Mouse (Mus musculus) E14TG2a.4 (cell line): ENCODE measurements around the gene Abce1.
A peak's percentile ranks its signal among the peaks of the same experiment; 100 is the strongest.

ENCODE experiments used
- H3K27me3 ChIP-seq: 2 replicates; pipeline ENCODE4 v1.6.1; 2014; ENCODE audit warnings: low read length, control low read depth; ENCODE audit not compliant: insufficient read depth
- H3K36me3 ChIP-seq: 2 replicates; pipeline ENCODE4 v1.6.1; 2014; ENCODE audit warnings: low read length, control low read depth; ENCODE audit not compliant: insufficient read depth
- H3K4me1 ChIP-seq: replicated peaks from 2 replicates; pipeline ENCODE4 v1.6.1; 2014; ENCODE audit warnings: low read depth, low read length, control low read depth
- H3K4me3 ChIP-seq: replicated peaks from 2 replicates; pipeline ENCODE4 v1.5.1; 2014; ENCODE audit warnings: mild to moderate bottlenecking, low read length
- H3K9me3 ChIP-seq: 2 replicates; pipeline ENCODE4 v1.6.1; 2014; ENCODE audit warnings: low read length, control low read depth
- CTCF ChIP-seq: conservative IDR thresholded peaks from 2 replicates; pipeline ENCODE4 v1.5.1; 2014; ENCODE audit warnings: low read length
- NANOG ChIP-seq: IDR thresholded peaks from 2 replicates; pipeline ENCODE4 v1.6.1; 2014; ENCODE audit warnings: borderline replicate concordance, low read length, mixed read lengths
- POU5F1 ChIP-seq: IDR thresholded peaks from 2 replicates; pipeline ENCODE4 v1.6.1; 2014; ENCODE audit warnings: low read length, borderline replicate concordance

Gene Abce1

DNA sequence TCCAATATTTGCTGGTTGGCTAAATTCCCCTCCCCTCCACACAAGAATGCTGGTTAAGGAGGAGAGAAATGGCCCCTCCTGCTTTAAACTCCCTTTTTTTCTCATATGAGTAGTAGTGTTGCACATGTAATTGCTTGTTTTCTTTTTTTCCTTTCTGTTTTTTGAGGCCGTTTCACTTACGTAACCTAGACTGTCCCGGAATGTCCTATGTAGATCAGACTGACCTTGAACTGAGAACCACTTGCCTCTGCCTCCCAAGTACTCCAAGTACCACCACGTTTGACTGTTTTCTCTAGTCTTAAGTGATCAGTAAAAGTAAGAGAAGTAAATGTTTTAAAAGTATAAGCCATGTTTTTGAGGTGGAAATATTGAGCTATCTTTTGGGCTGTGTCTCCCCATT is 57.8 kb downstream of the Abce1 start:
- Histone ChIP-seq H3K4me1 (peaks cover 36% of the 10 kb centered on the region), H3K4me3 (no peak overlapping the region), H3K27me3 (no peaks in the 10 kb centered on the region), H3K36me3 (peaks cover 77% of the 10 kb centered on the region), H3K9me3 (no peaks in the 10 kb centered on the region)
- TF ChIP-seq NANOG, result no peak
- no peak for TF ChIP-seq POU5F1
- TF ChIP-seq CTCF, result no peak

DNA sequence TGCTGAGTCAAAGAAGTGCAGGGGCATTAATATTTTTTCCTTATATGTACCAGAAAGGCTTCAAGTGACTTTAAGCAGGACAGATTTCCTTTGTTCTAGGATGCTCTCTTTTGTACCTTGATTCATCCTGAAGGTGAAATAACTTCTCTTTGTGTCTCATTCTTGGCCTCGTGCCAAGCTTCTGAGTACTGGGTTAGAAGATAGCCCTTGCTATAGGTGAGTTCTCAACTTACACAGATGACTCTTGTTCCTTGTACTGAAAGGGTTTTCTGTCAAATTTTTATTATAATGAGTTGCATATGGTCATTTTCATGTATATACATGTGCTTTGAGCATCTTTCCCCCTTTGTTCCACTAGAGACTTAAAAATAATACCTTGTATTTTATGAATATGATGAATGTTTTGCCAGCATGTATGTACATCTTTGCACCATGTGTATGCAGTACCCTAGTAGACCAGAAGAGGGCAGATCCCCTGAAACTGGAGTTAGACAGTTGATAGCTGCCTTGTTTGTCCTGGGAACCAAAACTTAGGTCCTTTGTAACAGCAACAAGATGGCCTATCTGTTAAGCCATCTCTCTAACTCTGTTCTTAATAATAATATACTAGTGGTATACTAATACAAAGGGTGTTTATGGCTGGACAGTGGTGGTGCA is 61.3 kb downstream of the Abce1 start:
- Histone ChIP-seq H3K4me1 (peaks cover 37% of the 10 kb centered on the region), H3K9me3 (no peaks in the 10 kb centered on the region), H3K36me3 (peaks cover 76% of the 10 kb centered on the region), H3K27me3 (no peaks in the 10 kb centered on the region), H3K4me3 (no peak overlapping the region)
- no peak for TF ChIP-seq POU5F1
- TF ChIP-seq NANOG, result no peak
- peak; percentile 84 for TF ChIP-seq CTCF

DNA sequence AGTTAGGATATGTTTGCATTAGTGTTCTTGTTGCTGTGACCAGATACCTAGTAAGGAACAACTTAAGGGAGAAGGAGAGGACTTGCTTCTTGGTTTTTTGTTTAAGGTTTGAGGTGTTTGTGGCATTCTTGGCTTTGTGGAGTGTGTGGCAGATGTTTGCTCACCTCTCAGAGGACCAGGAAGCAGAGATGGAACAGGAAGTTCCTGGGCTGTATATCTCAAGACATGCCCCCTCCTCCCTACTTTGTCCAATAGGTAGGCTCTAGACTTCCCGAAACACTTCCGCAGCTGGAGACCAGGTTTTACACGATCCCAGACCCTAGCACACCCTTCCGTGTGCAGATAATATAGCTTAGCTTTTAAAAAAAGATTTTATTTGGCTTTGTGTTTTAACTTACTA is 62.0 kb downstream of the Abce1 start:
- TF ChIP-seq NANOG, result no peak
- H3K27me3 ChIP-seq, result no peaks in the 10 kb centered on the region
- H3K36me3 ChIP-seq, result peaks cover 75% of the 10 kb centered on the region
- no peaks in the 10 kb centered on the region for H3K9me3 ChIP-seq
- H3K4me1 ChIP-seq, result peaks cover 37% of the 10 kb centered on the region
- no peak overlapping the region for H3K4me3 ChIP-seq

- TF ChIP-seq NANOG, result no peak
- no peak for TF ChIP-seq POU5F1
- TF ChIP-seq CTCF, result no peak
- Histone ChIP-seq H3K36me3 (peaks cover 48% of the 10 kb centered on the region), H3K4me1 (peaks cover 43% of the 10 kb centered on the region), H3K4me3 (peak overlapping the region; percentile 51), H3K27me3 (no peaks in the 10 kb centered on the region), H3K9me3 (no peaks in the 10 kb centered on the region)
Observed at GRCm38 (mm10) chr8:79641119-79641518, 70.4 kb downstream of the Abce1 start.

GRCm38 (mm10) chr8:79639586-79640451 is 71.7 kb downstream of the Abce1 start, which contains the start of gene Otud4:
Otud4 (plus strand) TSS chr8:79639618.
- no peak for TF ChIP-seq CTCF
- TF ChIP-seq POU5F1, result no peak
- TF ChIP-seq NANOG, result no peak
- Histone ChIP-seq H3K9me3 (no peaks in the 10 kb centered on the region), H3K27me3 (no peaks in the 10 kb centered on the region), H3K36me3 (peaks cover 35% of the 10 kb centered on the region), H3K4me3 (peak within 1 kb of the TSS; percentile 90), H3K4me1 (peaks cover 50% of the 10 kb centered on the region)

GRCm38 (mm10) chr8:79638707-79639549 is 72.6 kb downstream of the Abce1 start:
- TF ChIP-seq POU5F1, result no peak
- TF ChIP-seq NANOG, result no peak
- TF ChIP-seq CTCF, result no peak
- Histone ChIP-seq H3K9me3 (no peaks in the 10 kb centered on the region), H3K4me1 (peaks cover 51% of the 10 kb centered on the region)

GRCm38 (mm10) chr8:79638001-79638706 is 73.4 kb downstream of the Abce1 start:
- Histone ChIP-seq H3K4me1 (peaks cover 45% of the 10 kb centered on the region), H3K4me3 (peak overlapping the region; percentile 90), H3K36me3 (peaks cover 20% of the 10 kb centered on the region), H3K27me3 (no peaks in the 10 kb centered on the region), H3K9me3 (no peaks in the 10 kb centered on the region)
- TF ChIP-seq CTCF (no peak), NANOG (no peak), POU5F1 (no peak)

More at GRCm38 (mm10) chr8:79638707-79639549, 72.6 kb downstream of the Abce1 start:
- H3K4me3 ChIP-seq, result peak overlapping the region; percentile 90
- H3K36me3 ChIP-seq, result peaks cover 27% of the 10 kb centered on the region
- no peaks in the 10 kb centered on the region for H3K27me3 ChIP-seq
